Mouse (Mus musculus) mouse embryonic stem cell (cell line): ENCODE data around the gene Cdh8.
"Not testable (repeated sequence)": the region's sequence is repeated elsewhere in the genome, so short reads cannot be mapped to it uniquely, and the experiment has no call there.

Source experiments
- in situ Hi-C, 2 experiments: fragments of 300-500 bp; cut with MboI; formaldehyde crosslinking; loops; 1 replicate in 1 of 2; 3 replicates in 1 of 2; pipeline ENCODE4 v1.14.3; 2019 to 2020; ENCODE audit warnings: low sequenced_read_pairs in 2 of 2, low pct_unique_long_range_greater_than_20kb in 1 of 2, mixed read lengths in 1 of 2; ENCODE audit not compliant: unreplicated experiment in 1 of 2

The Cdh8 gene

DNA sequence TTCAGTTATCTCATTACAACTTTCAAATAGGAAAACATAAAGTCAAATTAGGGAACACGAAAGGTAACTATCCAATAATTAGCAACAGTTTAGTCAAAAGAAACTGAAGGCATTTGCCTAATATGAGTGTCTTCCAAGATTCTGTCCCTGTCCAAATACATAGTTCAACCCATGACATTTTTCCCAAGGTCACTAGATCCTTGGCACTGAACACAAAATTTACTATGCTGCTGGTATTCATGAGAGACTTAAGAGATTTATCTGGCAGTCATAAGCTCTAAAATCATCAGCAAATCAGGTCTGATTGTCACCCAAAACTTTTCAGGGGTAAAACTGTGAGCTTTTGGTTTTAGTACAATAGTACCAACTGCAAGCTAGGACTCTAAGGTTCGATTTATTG, 101.7 kb downstream of the Cdh8 start:
- in situ Hi-C loops = no loop called here

DNA sequence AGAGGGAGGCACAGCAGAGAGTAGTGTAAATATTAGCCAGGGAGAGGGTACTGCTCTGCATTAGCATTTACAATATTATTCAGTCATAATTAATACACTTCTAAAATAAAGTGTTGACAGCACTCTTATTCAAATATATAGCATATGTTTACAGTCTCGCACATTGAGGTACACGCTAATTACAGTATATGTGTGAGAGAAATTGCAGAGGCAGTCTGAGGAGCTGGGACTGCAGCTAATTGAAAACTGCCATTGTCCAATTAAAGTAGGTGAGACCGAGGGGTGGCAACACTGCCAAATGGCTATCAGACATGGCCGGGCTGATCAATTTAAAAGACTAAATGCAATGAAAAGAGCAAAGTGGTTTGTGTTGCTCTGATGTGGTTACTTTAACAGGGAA, 112.1 kb downstream of the Cdh8 start:
- in situ Hi-C loops = no loop called here

DNA sequence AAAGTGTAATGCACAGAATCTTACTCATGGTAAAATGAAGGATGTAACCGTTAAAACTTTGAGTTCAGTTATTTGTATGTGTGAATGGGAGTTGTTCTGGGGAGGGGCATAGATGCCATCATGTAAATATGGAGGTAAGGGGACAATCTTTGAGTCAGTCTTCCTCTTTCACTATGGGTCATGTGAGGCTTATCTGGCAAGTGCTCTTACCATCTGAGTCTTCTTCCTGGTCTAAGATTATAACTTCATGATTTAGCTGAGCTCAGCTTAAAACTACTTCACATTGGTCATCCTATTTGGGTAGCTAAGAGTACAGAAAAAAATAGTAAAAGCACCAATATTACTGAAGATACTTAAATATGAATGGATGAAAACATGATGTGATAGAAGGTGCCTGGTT, 126.1 kb downstream of the Cdh8 start:
- in situ Hi-C loops = no loop called here

DNA sequence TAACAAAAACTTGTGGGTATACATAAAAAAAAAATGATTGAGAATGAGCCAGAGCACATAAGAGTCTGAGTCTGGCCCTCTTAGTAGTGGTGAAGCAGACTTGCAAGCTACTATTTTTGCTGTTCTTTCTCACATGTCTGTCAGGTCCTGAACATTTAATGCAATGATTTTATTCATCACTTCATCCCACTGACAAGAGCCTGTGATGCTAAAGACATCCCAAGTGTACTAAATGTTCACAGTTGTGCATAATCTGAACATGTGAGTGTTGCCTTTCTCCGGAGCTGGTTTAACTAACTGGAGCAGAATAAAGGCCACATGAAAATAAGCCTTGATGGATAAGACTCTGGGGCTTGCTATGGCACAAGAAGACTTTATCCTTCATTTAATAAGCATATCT, 131.2 kb downstream of the Cdh8 start:
- in situ Hi-C loops = no loop called here

DNA sequence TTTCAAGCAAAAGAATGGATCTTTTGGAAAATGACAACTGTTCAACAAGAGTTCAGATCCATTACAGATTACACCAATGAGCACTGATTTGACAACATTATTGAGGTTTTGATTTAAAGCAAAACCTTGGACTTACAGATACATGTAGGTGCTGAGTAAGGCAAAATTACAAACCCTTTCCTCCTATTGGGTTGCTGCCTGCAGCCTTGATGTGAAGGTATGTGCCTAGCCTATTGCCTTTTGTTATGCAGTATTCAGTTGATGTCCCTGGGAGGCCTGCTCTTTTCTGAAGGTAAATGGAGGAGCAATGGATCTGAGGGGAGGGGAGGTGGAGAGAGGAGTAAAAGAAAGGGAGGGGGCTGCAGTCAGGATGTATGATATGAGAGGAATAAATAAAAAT, 135.9 kb downstream of the Cdh8 start:
- in situ Hi-C loops = no loop called here

DNA sequence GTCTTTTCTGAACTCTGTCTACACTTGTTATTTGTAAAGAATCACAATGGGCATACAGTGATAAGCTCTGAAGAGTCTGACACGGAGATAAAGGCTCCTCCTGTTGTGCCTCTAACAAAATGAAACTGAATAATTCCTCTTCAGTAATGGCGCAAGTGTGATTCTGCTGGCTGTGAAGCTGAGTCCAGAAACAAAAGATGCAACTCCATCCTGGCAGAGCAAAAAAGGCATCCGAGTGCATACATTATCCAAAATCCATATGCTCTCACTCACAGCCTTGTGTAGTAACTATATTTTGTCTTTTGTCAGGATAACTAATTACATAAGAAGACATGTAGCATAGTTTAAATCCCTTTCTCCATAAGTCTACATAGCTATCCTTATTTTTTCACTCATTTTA, 149.1 kb downstream of the Cdh8 start:
- in situ Hi-C loops = no loop called here

DNA sequence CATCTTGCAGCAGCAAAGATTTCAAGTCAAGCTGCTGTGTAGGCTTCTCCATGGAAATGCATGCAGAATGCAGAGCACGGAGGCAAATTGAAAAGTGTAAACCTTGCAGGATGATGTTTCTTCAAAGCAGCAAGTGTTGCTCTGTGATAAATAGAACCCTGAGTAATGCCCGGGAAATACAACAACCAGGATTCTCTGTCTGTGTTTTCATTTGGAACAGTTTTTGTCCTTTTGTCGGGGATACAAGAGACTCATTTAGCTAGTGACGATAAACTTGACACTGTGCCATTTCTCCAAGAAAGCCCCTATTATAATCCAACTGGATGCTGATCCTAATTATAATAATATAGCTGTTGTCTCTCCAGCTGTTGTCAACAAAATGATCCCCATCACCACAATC, 181.9 kb downstream of the Cdh8 start:
- in situ Hi-C loops = no loop called here

DNA sequence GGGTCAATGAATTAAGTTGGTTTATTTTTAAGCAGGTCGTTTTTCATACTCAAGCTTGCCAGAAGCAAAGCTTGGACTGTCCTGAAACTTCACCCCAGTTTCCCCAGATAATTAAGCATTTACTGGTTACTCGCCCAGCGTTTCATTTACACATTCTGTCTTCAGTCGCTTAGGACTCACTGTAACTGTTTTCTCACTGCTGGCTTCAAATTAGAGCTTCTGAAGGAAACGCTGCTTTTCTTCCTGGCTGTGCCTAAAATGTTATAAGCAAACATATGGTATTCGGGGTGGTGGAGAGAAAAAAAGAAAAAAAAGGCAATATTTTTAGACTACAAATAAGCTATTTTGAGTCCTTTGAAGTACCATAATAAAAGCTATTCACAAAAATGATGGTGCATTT, 192.6 kb downstream of the Cdh8 start:
- in situ Hi-C loops = no loop called here

DNA sequence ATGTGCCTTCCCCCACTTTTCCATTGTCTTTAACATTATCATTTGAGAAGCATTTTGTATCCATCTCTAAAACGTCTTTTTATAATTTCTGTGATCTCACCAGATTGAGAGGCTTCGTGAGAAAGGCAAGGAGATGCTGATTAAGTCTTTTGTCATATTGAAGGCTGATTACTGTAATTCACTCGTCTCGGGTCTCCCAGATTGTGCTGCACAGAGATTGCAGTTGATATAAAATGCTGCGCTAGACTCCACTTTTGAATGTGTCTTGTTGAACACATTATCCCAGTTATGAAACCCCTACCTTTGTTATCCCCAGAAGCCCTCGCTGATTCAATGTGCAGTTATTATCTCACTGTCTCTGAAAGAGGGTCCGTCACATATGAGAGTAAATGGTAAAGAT, 211.1 kb downstream of the Cdh8 start:
- in situ Hi-C loops = no loop called here

DNA sequence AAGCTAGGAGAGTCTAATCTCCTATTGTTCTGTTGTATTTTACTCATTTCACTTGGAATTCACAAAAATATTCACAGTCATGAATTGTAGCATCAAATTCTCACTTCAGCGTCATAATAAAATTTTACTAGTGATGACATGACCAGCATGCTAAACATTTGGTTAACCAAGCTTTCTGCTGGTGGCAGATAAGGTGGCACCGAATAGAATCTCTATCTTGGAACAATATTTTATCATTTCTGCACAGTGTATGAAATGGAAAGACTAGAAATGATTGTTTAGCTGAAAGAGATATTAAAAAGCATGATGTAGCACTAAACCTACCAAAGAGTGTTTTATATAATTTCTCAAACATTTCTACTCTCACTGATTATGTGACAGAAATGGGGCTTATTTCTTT, 225.6 kb downstream of the Cdh8 start:
- in situ Hi-C loops = no loop called here

DNA sequence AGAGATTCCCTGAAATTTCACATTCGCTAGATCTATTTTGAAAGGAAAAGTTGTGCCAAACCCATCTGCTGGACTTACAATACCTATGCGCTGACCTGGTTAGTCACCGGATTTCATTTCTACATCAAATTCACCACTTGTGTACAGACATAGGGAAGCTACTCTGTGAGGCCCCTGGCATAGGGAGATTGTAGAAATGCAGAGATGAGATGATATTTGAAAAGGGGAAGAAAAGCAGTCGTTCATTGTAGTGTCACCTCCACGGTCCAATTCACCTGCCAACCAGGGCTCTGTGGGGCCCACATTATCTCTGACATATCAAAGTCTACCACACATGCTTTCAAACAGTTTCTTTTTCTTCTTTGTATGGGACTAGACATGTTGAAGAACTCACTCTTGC, 229.4 kb downstream of the Cdh8 start:
- in situ Hi-C loops = no loop called here

DNA sequence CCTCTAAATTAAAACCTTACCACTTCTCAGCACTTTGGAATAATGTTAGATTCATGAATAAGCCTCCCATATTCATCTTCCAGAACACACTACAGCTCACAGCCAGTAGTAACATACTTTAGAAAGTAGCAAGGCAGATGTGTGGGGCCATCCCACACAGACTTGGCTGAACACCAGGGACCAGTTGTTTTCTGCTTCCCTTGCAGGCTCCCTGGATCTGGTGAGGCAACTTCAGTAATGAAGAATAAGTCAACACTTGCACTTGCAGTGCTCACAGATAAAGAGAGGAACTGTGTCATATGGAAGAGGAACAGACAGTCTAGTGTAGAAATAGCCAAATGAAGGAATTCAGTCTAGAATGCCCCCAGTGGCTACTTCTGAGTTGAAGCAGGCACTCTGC, 232.1 kb downstream of the Cdh8 start:
- in situ Hi-C loops = no loop called here

DNA sequence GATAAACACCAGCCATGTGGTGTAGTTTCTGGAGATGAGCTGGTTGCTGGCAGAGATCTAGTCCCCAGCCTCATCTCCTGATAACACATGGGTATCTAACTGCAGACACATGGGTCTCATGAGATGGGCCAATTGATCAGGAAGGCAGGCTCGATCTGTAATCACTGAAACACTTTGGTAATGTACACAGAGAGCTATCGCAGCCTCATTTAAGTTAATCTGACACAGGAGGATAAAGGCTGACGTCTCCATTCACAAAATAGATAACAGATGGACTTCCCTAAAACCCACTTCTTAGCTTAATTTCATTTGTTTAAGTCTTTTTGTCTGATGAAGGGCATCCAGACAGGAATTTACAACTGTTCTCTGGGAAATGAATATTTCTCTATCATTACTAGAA, 249.3 kb downstream of the Cdh8 start:
- in situ Hi-C loops = no loop called here

DNA sequence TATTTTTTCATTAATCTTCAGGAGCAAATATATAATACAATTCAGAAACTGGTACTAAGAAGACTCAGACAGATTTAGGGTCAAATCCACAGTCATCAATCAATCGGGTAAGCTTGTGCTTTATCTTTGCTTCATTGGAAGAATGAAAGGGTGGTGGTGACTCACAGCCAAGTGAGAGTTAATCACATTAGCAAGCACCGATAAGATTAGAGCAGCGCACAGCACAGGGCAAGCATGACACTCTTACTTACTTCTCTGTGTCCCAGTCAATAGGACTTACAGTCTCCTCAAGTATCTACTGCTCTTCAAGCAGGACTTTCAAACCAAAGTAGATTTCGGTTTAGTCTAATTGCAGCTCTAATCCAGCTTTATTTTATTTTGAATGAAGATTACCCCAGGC, 254.6 kb downstream of the Cdh8 start:
- in situ Hi-C loops = no loop called here

DNA sequence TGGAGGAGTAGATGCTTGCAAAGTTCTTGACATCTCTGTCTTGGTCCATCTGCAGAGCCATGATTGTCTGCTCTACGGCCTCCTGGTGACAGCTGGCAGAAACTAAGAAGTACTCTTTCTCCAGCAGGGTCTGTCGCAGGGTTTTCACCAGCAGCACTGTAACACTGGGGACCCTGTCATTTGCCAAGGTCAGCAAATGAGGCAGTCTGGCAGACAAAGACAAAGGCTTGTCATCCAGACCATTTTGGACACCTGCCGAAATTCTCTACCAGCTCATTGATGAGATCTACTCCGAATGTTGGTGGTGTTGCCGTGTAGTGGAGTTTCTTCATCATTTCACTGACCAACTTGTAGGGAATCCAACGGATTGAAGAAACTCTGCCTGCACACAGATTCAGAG, 270.8 kb downstream of the Cdh8 start:
- in situ Hi-C loops = no loop called here

DNA sequence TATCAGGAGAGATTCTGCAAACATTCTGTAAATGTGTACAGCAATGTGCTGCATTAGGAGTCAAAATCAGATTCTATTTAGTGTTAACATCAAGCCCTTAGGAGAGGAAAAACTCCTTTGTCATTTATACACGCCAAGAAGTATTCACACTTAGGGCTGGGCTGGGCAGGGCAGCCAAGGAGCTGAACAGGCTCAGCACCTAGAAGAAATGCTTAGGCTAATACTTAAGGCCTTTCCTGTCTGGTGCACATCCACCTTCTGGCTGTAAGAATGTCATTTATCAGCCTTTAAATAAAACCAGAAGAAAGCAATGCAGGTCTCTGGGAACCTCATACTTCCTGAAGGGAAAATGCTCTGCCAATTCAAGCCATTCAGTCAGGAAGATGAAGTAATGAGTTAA, 271.5 kb downstream of the Cdh8 start:
- in situ Hi-C loops = not testable (repeated sequence)

DNA sequence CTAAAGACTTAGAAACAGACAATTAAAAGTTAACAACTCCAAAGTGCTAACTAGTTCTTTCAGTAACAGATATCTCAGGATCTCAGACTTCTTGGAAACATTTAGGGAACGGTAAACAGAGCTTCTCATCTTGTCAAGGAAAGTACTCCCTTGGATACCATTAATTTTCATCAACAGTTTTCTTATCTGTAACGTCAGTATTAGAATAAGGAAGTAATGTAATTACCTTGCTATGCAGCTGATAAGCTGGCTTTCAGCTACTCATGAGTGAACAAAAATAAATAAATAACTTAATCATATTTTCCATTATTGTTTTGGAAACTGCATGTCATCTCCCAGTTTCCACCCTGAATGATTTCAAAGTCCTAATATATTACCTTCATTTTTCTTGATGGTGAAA, 317.8 kb downstream of the Cdh8 start:
- in situ Hi-C loops = no loop called here

DNA sequence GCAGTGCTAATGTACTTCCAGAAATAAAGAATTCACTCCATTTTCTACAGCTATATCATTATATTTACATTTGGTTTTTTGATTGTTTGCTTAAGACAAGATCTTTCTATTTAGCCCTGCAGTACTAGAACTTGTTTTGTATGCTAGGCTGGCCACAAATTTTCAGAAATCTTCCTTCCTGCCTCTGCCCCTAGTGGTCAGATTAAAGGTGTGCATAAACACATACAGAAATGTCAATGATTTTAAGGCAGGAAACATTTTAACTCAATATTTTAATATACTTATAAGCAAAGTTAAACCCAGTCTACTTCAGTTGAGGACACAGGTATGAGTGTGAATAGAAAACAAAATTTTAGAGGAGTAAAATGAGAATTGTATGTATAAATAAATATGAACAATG, 364.9 kb downstream of the Cdh8 start:
- in situ Hi-C loops = no loop called here

DNA sequence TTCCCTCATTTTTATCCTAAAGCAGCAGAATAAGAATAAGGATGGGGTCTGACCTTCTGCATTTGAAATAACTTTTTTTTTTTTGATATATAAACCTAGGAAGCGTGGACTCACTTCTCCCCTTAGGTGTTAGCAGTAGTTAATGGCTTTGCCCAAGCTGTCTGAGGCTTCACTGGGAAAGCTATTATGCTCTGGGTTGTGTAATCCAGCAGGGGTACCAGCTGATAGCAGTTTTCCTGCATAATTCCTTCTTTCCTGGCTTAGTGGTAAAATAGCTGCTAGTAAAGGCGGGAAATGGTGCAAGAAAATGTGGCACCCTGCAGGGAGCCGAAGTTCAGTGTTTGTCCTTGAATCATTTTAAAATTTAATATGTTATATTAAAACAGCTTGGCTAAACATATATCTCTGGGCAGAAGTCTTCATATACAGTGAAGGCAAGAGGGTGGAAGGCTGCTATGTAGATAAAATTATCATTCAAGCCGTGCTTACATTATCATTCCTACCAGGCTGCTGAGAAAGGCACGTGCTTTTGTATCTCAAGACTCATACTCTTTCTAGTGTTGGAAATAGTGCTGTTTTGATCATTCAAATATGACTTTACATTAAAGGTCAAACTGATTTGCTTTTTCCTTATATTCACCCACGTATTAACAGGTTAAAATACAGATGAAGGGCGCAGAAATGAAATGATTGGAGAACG, 367.5 kb downstream of the Cdh8 start:
- in situ Hi-C loops = no loop called here

DNA sequence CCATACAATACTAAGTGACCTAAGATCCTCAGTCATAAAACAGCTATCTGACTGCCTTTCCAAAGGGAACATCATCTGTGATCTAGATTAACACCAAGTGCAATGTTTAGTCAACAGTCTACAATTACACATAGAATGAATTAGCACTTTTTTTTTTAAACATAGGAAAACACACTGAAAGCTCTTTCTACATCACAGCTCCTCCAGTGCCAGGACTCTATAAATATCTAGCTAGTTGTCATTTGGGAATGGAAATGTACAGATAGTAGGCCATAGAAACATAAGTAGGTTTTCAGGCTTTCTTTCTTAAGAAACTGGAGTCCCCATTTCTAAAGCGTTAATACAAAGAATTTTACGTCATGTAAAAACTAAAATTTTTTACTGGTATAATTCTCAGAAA, 375.8 kb downstream of the Cdh8 start:
- in situ Hi-C loops = no loop called here

DNA sequence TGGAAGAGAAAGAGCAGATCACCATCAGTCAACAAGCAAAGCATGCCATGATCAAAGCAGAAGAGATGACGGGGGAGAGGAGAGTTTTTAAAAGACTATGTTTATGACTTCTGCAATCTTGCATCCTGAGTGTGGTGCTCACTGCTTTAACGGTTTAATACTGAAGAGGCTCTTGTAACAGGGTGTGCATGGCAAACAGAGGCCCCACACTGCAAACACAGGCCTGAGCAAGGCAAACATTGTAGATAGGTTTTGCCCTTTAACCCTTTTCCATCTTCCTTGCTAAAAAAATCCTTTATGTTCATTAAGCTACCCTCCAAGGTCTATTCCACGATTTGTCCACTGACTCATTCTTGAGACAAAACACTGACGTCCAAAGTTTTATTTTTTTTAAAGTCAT, 385.2 kb downstream of the Cdh8 start:
- in situ Hi-C loops = no loop called here
